Mouse (Mus musculus): ENCODE data around the gene Bsn. TPM values are rescaled to one million over a fixed set of nuclear protein-coding genes. Genes with fewer than 3 reads are reported as not detected.

Gene Bsn
- polyA plus RNA-seq, 1 experiment from 2014 or later, result 2.5 TPM

DNA sequence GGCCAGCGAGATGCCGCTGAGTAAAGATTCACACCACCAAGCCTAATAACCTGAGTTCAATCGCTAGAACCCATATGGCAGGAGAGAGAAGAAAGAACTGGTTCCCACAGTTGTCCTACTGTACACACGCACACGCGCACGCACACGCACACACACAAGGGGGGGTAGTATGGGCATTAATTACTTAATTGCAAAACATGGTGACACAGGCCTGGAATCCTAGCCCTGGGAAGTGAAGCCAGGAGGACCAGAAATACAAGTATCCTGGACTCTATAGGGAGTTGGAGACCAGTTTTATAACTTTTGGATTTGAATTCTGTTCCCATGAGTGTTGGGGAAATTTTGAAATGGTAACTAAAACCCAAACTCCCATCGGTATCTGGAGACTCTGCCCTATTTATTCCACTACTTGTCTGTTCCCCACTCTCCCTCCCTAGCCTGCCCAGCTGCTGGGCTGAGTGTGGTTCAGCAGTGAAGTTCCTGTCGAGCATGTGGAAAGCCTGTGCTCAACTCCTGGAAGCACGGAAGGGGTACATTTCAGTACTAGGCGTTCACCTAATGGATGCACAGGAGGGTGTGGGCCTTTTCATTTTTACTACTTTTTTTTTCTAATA lies 29.7 kb upstream of the Bsn start:
- no peak for ATAC-seq (ENCODE audit: low read depth)
- H3K9ac ChIP-seq, result no peak overlapping the region

DNA sequence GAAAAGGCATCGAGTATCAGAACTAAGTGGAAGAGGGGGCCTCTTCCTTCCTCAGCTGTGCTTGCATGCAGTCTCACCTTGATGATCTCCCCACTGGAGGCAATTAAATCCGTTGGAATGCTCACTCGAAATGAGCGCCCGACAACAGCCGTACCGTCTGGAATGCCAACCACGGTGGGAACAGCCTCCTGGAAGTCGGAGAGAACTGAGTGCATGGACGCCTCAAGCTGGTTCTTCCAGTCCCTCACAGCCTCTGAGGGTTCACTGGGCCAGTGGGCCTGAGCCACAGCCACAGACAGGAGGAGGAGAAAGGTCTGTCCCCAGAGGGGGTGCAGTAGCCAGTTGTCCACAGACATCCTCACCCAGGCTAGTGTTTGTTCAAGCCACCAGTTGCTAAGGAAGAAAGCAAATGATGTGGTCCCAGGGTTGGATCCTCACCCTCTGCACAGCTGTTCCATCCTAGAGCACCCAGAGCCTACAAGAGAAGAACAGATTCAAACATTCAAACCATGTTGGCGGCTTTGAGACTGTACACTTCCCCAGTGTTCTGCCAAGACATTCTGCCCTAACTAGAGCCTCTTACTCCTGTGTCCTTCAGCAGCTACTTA lies 27.9 kb upstream of the Bsn start:
- peaks cover 14% of the 10 kb centered on the region for H3K36me3 ChIP-seq
- DNase-seq, result no peak

More for the DNA sequence above, 29.7 kb upstream of the Bsn start:
- no peaks in the 10 kb centered on the region for H3K27me3 ChIP-seq
- no peak overlapping the region for H3K4me2 ChIP-seq
- DNase-seq, result no peak
- peaks cover 14% of the 10 kb centered on the region for H3K36me3 ChIP-seq
- 88% methylated on average over 12 of the region's 12 CpGs for WGBS (ENCODE audit: insufficient replicate concordance)
- no peaks in the 10 kb centered on the region for H3K9me3 ChIP-seq (replicated peaks)
- no peak overlapping the region for H3K27ac ChIP-seq
- H3K4me3 ChIP-seq (replicated peaks), result no peak overlapping the region
- 0 out of 2 replicates have a peak, but pooled peaks cover 4% of the 10 kb centered on the region for H3K4me1 ChIP-seq (replicated peaks)

DNA sequence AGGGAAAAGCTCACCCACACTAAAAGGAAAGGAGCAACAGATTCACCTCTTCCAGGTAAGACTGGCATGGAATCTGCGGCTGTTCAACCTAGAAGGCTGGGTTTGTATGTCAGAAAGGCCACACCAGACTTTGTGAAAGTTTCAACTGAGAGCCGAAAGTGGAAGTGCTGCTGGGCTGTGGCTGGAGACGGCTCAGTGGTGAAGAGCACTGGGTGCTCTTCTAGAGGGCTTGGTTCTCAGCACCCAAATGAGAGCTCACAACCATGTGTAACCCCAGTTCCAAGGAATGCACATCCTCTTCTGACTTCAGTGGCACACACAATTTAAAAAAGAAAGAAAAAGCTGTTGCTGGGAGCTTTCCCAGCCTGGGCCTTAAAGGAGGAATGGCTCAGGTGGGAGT lies 27.2 kb upstream of the Bsn start:
- DNase-seq (no peak), ATAC-seq (ENCODE audit: low read depth) (no peak)
- Histone ChIP-seq H3K27ac (no peak overlapping the region), H3K36me3 (peaks cover 14% of the 10 kb centered on the region), H3K4me1 (replicated peaks) (no peaks in the 10 kb centered on the region), H3K9ac (no peak overlapping the region), H3K4me3 (replicated peaks) (no peak overlapping the region), H3K27me3 (no peaks in the 10 kb centered on the region), H3K9me3 (replicated peaks) (no peaks in the 10 kb centered on the region), H3K4me2 (no peak overlapping the region)
- WGBS (ENCODE audit: insufficient replicate concordance), result 77% methylated on average over 3 of the region's 3 CpGs

More for the DNA sequence above, 27.9 kb upstream of the Bsn start:
- WGBS (ENCODE audit: insufficient replicate concordance), result 80% methylated on average over 11 of the region's 11 CpGs
- Histone ChIP-seq H3K27me3 (no peaks in the 10 kb centered on the region), H3K9me3 (replicated peaks) (no peaks in the 10 kb centered on the region), H3K27ac (no peak overlapping the region), H3K4me2 (no peak overlapping the region), H3K9ac (no peak overlapping the region), H3K4me1 (replicated peaks) (no peaks in the 10 kb centered on the region), H3K4me3 (replicated peaks) (no peak overlapping the region)
- no peak for ATAC-seq (ENCODE audit: low read depth)

DNA sequence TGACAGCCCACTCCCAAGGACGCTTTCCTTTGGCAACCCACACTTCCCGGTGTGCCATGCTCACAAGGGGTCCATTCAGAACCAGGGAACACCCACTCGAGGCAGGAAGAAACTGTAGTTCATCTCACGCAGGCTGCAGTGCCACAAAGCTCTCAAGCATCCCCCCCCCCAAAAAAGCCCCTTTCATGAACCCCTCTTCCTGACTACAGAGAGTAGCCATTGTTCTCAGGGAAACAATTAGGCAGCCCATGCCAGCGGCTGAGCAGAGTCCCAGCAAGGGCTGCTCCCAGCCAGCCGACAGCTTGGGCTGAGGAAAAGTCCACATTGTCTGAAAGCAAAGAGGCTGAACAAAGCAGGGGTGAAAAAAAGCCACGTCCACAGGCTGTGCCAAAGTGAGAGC lies 22.9 kb upstream of the Bsn start:
- WGBS (ENCODE audit: insufficient replicate concordance), result 57% methylated on average over 7 of the region's 7 CpGs
- H3K36me3 ChIP-seq, result peaks cover 27% of the 10 kb centered on the region

DNA sequence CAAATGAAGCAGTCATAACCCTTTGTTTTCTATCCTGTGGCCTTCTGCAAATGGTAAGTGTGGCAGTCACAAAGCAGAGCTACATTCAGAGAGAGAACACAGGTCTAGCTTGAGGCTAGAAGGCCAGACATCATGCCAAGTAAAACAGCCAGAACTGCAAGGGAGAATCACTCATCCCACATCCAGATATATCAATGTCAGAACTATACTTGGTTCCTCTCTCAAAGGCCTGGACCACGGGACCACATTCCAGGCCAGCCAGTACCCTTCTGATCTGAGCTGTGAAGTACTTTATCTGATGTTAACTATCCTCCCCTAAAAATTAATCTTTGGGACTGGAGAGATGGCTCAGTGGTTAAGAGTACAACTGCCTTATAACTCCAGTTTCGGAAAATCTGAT lies 22.2 kb upstream of the Bsn start:
- Histone ChIP-seq H3K4me3 (replicated peaks) (no peak overlapping the region), H3K4me1 (replicated peaks) (no peaks in the 10 kb centered on the region), H3K4me2 (no peak overlapping the region), H3K27ac (no peak overlapping the region), H3K9me3 (replicated peaks) (no peaks in the 10 kb centered on the region), H3K27me3 (no peaks in the 10 kb centered on the region), H3K36me3 (peaks cover 27% of the 10 kb centered on the region), H3K9ac (no peak overlapping the region)
- 55% methylated on average over 2 of the region's 2 CpGs for WGBS (ENCODE audit: insufficient replicate concordance)
- ATAC-seq (ENCODE audit: low read depth), result no peak
- no peak for DNase-seq

More for the DNA sequence above, 22.9 kb upstream of the Bsn start:
- ATAC-seq (ENCODE audit: low read depth), result no peak
- H3K27ac ChIP-seq, result no peak overlapping the region
- H3K9ac ChIP-seq, result no peak overlapping the region
- H3K9me3 ChIP-seq (replicated peaks), result no peaks in the 10 kb centered on the region
- DNase-seq, result no peak
- H3K27me3 ChIP-seq, result no peaks in the 10 kb centered on the region
- no peak overlapping the region for H3K4me3 ChIP-seq (replicated peaks)
- H3K4me2 ChIP-seq, result no peak overlapping the region
- H3K4me1 ChIP-seq (replicated peaks), result no peaks in the 10 kb centered on the region

DNA sequence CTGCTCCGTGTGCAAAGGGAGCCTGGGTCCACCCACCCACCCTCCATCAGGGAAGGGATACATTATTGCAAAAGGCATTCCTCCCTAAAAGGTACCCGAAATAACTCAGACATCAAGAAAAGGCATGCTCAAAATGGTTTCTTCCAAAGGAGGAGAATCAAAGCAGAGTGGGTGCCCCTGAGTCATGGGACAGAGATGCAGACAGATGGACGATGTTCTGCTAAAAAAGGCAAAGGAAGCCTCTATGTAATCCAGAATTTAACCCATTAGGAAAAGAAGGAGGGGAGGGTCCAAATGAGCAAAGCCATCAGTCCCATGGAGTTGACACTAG lies 15.4 kb upstream of the Bsn start:
- Histone ChIP-seq H3K4me2 (no peak overlapping the region), H3K27ac (no peak overlapping the region), H3K4me1 (replicated peaks) (peaks cover 10% of the 10 kb centered on the region), H3K9me3 (replicated peaks) (no peaks in the 10 kb centered on the region), H3K36me3 (peaks cover 28% of the 10 kb centered on the region), H3K4me3 (replicated peaks) (no peak overlapping the region), H3K9ac (no peak overlapping the region), H3K27me3 (no peaks in the 10 kb centered on the region)
- WGBS (ENCODE audit: insufficient replicate concordance), result 75% methylated on average over 3 of the region's 3 CpGs
- DNase-seq, result no peak
- no peak for ATAC-seq (ENCODE audit: low read depth)

DNA sequence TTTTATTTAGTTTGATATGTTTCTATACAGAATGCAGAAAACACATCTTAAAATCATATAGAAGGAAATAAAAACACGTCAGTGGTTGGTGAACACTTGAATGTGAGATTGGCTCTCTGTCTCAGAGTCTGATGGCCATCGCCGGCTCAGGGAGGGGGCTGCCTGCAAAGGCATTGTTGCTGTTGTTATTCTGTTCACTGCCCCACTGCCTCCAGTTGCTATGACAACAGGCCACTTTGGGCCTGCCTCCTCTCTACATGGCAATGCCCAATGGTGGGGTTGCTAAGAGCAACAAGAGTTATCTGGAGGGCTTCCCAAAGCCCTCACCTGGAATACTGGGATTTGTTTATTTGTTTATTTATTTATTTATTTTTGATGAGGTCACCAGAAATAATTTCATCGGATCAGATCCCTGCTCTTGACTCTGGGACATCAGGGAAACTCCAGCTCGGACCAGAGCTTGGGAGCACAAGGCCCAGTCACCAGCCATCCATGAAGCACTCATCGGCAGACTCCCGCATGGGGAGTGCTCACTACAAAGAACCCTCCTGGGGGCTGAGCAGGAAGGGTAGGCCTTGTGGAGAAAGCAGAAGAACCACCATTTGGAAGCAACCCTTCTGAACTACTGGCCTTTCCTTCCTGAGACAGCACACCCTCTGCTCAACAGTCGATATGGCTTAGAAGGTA lies 14.8 kb upstream of the Bsn start:
- no peak overlapping the region for H3K4me2 ChIP-seq
- no peak overlapping the region for H3K27ac ChIP-seq
- peaks cover 28% of the 10 kb centered on the region for H3K36me3 ChIP-seq
- no peak overlapping the region for H3K4me3 ChIP-seq (replicated peaks)
- 76% methylated on average over 8 of the region's 8 CpGs for WGBS (ENCODE audit: insufficient replicate concordance)
- no peaks in the 10 kb centered on the region for H3K9me3 ChIP-seq (replicated peaks)
- ATAC-seq (ENCODE audit: low read depth) (no peak), DNase-seq (no peak)
- no peaks in the 10 kb centered on the region for H3K27me3 ChIP-seq
- no peak overlapping the region for H3K9ac ChIP-seq
- H3K4me1 ChIP-seq (replicated peaks), result peaks cover 15% of the 10 kb centered on the region

DNA sequence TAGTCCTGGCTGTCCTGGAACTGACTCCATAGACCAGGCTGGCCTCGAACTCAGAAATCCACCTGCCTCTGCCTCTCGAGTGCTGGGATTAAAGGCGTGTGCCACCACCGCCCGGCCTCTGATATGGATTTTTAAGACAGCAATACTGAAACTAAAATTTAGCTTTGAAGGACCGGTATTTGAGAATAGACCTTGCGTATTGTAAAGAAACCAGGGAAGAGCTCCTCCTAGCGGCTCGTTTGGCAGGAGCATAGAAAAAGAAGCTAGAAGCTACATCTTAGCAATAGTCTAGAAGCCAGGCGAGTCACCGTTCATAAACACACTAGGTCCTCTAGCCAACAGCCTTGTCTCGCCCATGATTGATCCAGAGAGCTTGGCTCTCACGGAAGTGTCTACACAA lies 12.8 kb upstream of the Bsn start:
- Histone ChIP-seq H3K4me3 (replicated peaks) (peak overlapping the region; percentile 15; the same call in 1 of the 2 replicates), H3K36me3 (peaks cover 13% of the 10 kb centered on the region), H3K9ac (no peak overlapping the region), H3K27ac (no peak overlapping the region), H3K4me1 (replicated peaks) (peaks cover 15% of the 10 kb centered on the region), H3K9me3 (replicated peaks) (no peaks in the 10 kb centered on the region), H3K27me3 (no peaks in the 10 kb centered on the region), H3K4me2 (peak overlapping the region; percentile 44)
- WGBS (ENCODE audit: insufficient replicate concordance), result 16% methylated on average over 13 of the region's 13 CpGs
- ATAC-seq (ENCODE audit: low read depth) (no peak), DNase-seq (peak; percentile 55)

DNA sequence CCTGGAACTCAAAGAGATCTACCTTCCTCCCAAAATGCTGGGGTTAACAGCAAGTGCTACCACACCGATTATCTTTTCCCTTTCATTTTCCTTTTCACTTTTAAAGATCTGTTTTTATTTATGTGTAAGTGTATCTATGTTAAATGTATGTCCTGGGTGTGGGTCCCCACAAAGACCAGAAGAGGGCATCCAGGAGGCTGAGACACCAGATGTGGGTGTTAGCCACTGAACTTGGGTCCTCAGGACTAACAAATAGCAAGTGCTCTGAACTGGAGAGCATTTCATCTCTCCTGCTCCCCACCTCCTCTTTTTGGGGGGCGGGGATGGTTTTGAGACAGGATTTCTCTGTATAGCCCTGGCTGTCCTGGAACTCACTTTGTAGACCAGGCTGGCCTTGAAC lies 12.0 kb upstream of the Bsn start:
- H3K9me3 ChIP-seq (replicated peaks), result no peaks in the 10 kb centered on the region
- ATAC-seq (ENCODE audit: low read depth) (no peak), DNase-seq (no peak)
- no peak overlapping the region for H3K27ac ChIP-seq
- H3K4me1 ChIP-seq (replicated peaks), result peaks cover 19% of the 10 kb centered on the region
- no peak overlapping the region for H3K4me3 ChIP-seq (replicated peaks)
- peaks cover 5% of the 10 kb centered on the region; the same call in 1 of the 2 replicates for H3K36me3 ChIP-seq
- no peak overlapping the region for H3K4me2 ChIP-seq
- H3K9ac ChIP-seq, result no peak overlapping the region
- H3K27me3 ChIP-seq, result no peaks in the 10 kb centered on the region
- WGBS (ENCODE audit: insufficient replicate concordance), result 82% methylated on average over 2 of the region's 2 CpGs

DNA sequence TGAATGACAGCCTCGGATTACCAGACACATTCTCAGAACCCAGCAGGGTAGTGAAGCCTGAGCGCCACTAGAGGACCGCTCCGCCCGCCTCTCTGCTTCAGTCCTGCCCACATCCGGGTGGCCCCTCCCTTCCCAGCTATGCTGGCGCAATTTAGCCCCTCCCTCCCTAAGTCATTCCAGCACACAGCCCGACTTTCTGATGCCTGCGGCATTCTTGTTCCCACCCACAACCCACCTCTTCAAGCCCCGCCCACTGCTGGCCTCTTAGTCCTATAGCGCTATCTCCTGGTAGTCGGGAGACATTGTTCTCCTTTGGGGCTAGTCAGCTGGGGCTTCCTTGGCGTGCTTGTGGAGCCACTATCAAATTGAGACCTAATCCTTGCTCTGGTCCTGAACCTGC lies 11.0 kb upstream of the Bsn start:
- H3K36me3 ChIP-seq, result no peaks in the 10 kb centered on the region
- ATAC-seq (ENCODE audit: low read depth), result peak; percentile 98
- peak overlapping the region; percentile 60 for H3K9ac ChIP-seq
- peak overlapping the region; percentile 24 for H3K4me3 ChIP-seq (replicated peaks)
- no peaks in the 10 kb centered on the region for H3K27me3 ChIP-seq
- H3K4me1 ChIP-seq (replicated peaks), result peaks cover 19% of the 10 kb centered on the region
- H3K9me3 ChIP-seq (replicated peaks), result no peaks in the 10 kb centered on the region
- peak; percentile 93 for DNase-seq
- H3K4me2 ChIP-seq, result peak overlapping the region; percentile 52
- no peak overlapping the region for H3K27ac ChIP-seq
- under 1% methylated on average over 13 of the region's 13 CpGs for WGBS (ENCODE audit: insufficient replicate concordance)

DNA sequence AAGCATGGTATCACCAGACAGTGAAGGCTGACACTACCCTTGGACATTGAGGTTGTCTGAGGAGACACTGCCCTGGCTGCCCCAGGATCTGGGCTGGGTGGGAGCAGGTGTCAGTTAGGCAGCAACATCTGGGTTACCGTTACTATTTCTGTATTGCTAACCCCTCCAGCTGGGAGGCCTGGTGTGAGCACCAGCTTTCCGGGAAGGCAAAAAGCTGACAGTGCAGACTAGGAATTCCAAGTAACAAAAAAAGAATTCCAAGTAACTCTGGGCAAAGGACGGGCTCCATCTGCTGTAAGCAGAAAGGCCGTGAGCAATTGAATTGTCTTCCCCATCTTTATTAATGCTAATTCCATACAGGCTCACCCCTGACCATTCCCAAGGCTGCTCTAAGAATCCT lies 8.4 kb upstream of the Bsn start:
- ATAC-seq (ENCODE audit: low read depth), result no peak
- no peaks in the 10 kb centered on the region for H3K36me3 ChIP-seq
- DNase-seq, result no peak
- no peak overlapping the region for H3K9ac ChIP-seq
- H3K27ac ChIP-seq, result no peak overlapping the region
- peaks cover 19% of the 10 kb centered on the region for H3K4me1 ChIP-seq (replicated peaks)
- H3K27me3 ChIP-seq, result peaks cover 6% of the 10 kb centered on the region
- no peak overlapping the region for H3K4me2 ChIP-seq
- no peaks in the 10 kb centered on the region for H3K9me3 ChIP-seq (replicated peaks)
- 65% methylated on average over 4 of the region's 4 CpGs for WGBS (ENCODE audit: insufficient replicate concordance)
- H3K4me3 ChIP-seq (replicated peaks), result no peak overlapping the region

Data from liver, embryonic 13.5 days (tissue).